In the genomic region with DNA sequence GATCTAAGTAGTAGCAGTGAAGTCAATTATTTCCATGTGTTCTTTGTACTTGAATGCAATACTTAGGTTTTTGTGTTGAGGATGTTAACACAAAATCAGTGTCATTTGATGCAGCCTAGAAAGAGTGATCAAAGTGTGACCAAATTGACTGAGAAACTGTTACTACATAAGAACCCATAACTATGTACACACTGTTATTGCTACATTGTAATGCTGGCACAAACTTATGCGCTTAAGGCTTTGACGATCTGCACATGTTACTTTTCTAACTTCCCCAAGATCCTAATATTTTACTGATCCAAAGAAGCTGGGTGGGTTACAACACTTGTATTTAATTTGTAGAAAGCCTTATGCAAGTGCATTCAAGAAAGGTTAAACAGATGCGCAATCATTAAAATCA, we compare ENCODE assay signal across 24 mouse cellular contexts. TPM values are rescaled to one million over a fixed set of nuclear protein-coding genes. Genes with fewer than 3 reads are reported as not detected.
"Had no signal": no experiment of that assay in that cellular context is flagged by ENCODE, and none has a peak within 500 bp of the region (broad histone marks: within the 10 kb centered on the region; RNA-seq: fewer than 3 reads in every experiment).

No protein-coding gene starts in this region.

- H3K36me3 ChIP-seq: neural tube, embryonic 13.5 days; neural tube, embryonic 15.5 days; stomach, embryonic 15.5 days had no signal

- H3K9me3 ChIP-seq: stomach, embryonic 15.5 days had no signal

- H3K4me3 ChIP-seq: neural tube, embryonic 13.5 days; neural tube, embryonic 15.5 days; stomach, embryonic 15.5 days had no signal

- H3K27me3 ChIP-seq: neural tube, embryonic 13.5 days; neural tube, embryonic 15.5 days; stomach, embryonic 15.5 days had no signal

- H3K4me1 ChIP-seq: neural tube, embryonic 13.5 days; neural tube, embryonic 15.5 days; stomach, embryonic 15.5 days had no signal

- H3K9ac ChIP-seq: neural tube, embryonic 13.5 days; neural tube, embryonic 15.5 days; stomach, embryonic 15.5 days had no signal

- H3K27ac ChIP-seq: neural tube, embryonic 13.5 days; neural tube, embryonic 15.5 days; stomach, embryonic 15.5 days; stomach, postnatal 0 days had no signal

- DNase-seq: retina, postnatal 1 day; right cerebral cortex, adult 18-20 months; right cerebral cortex, postnatal 14 days; right cerebral cortex, postnatal 25 days; right cerebral cortex, postnatal 4 days; spleen, adult 18-20 months; thymus, adult 18-20 months; thymus, adult 2 months; thymus, postnatal 14 days; thymus, postnatal 25 days; thymus, postnatal 36 days; thymus, postnatal 4 days had no signal

- H3K4me2 ChIP-seq: neural tube, embryonic 13.5 days; neural tube, embryonic 15.5 days; stomach, embryonic 15.5 days had no signal

RNA-seq across cellular contexts. Expression of a gene that starts 1.4 kb away (rescaled TPM):
- polyA plus RNA-seq: neural tube, embryonic 13.5 days; neural tube, embryonic 14.5 days; neural tube, embryonic 15.5 days; small intestine, adult 2 months; spleen, adult 2 months; stomach, embryonic 14.5 days; stomach, embryonic 15.5 days; stomach, embryonic 16.5 days; stomach, postnatal 0 days; testis, adult 2 months; thymus, adult 2 months; thymus, postnatal 0 days; urinary bladder, adult 2 months had no signal

RNA-seq across cellular contexts. Expression of a gene that starts 43.0 kb away (rescaled TPM):
- polyA plus RNA-seq: neural tube, embryonic 13.5 days; neural tube, embryonic 14.5 days; neural tube, embryonic 15.5 days; small intestine, adult 2 months; spleen, adult 2 months; stomach, embryonic 14.5 days; stomach, embryonic 15.5 days; stomach, embryonic 16.5 days; stomach, postnatal 0 days; testis, adult 2 months; thymus, adult 2 months; thymus, postnatal 0 days; urinary bladder, adult 2 months had no signal
